Mouse (Mus musculus) heart, postnatal 0 days (tissue): ENCODE data around the gene Sema6c.

ENCODE experiments used
- CTCF ChIP-seq: IDR thresholded peaks from 2 replicates; pipeline ENCODE4 v1.5.1; 2016; ENCODE audit warnings: antibody characterized with exemption, control low read depth, low read depth
- EP300 ChIP-seq: IDR thresholded peaks from 2 replicates; pipeline ENCODE4 v1.6.1; 2016; ENCODE audit warnings: antibody characterized with exemption, low read depth

DNA sequence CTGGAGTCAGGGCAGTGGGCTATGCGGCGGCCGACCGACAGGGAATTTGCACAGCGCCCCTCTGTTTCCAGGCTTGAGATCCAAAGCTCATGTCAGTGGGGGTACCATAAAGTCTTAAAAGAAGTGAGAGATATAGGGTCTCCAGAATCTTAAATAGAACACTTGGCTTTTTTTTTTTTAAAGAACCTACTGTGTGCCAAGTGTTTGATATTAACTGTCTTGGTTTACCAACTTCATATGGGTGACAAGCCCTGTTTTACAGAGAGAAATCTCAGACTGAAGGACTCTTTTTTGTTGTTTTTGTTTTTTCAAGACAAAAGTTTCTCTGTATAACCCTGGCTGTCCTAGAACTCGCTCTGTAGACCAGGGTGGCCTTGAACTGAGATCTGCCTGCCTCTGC is 19.5 kb upstream of the Sema6c start:
- TF ChIP-seq EP300 (no peak), CTCF (no peak)
